Mouse (Mus musculus): ENCODE results near the gene Ntpcr.

GRCm38 (mm10) chr8:125776314-125776713 is 46.6 kb downstream of the Ntpcr start:
- TF ChIP-seq CTCF (IDR thresholded peaks at IDR 0.05; ENCODE audit: insufficient read depth, low read depth, low read length) (no peak), POLR2A (IDR thresholded peaks at IDR 0.05; ENCODE audit: insufficient read depth, low read depth, low read length) (no peak)
